Mouse (Mus musculus) cerebellum, adult 2 months (tissue): Measurements from ENCODE around the gene BC048403.

ENCODE experiments used
- CTCF ChIP-seq: fragments of 200-500 bp; IDR thresholded peaks from 2 replicates; pipeline ENCODE4 v1.5.1; 2011; ENCODE audit warnings: low read depth, mild to moderate bottlenecking, control low read depth, low read length, moderate library complexity, borderline replicate concordance; ENCODE audit not compliant: insufficient read depth
- POLR2A ChIP-seq: fragments of 200-500 bp; IDR thresholded peaks from 2 replicates; pipeline ENCODE4 v1.6.1; 2011; ENCODE audit warnings: low read length, control low read depth, borderline replicate concordance; ENCODE audit not compliant: insufficient read depth

DNA sequence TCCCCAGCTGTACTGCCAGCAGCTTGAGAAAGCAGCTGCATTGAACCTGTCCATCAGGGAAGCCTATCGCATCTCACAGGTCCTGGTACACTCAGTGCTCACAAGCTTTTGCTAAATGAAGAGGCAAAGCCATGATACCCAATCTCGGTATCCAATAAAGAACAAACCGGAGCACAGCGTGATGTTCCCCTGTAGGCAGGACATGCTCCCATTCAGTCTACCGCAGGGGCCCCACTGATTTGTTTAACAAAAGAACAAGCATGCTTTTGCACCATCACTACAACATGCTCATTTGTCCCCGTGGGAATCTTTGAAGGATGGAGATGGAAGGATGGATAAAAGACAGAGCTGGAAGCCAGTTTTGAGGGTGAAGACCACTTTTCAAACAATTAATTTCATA, 50.3 kb downstream of the BC048403 start:
- TF ChIP-seq POLR2A (no peak), CTCF (no peak)
